12 mouse cellular contexts compared by ENCODE assay signal in the genomic region with DNA sequence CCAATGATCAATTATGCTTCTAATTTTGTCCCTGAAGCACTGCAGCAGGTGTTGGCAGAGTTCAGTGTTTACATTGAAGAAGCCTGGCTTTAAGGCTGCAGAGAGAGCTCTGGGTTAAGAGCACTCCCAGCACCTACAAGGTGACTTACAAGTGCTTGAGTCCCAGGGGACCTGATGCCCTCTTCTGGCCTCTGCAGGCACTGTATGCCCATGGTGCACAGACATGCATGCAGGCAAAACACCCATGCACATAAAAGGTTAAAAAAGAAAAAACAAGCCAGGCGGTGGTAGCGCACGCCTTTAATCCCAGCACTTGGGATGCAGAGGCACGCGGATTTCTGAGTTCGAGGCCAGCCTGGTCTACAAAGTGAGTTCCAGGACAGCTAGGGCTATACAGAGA. TPM values are rescaled to one million over a fixed set of nuclear protein-coding genes. Genes with fewer than 3 reads are reported as not detected.
DNase-seq lines count a peak whose midpoint lies in the region; ATAC-seq and TF ChIP-seq lines count a peak whose summit lies in the region.
"Had no signal": no experiment of that assay in that cellular context is flagged by ENCODE, and none has a peak within 500 bp of the region (broad histone marks: within the 10 kb centered on the region; RNA-seq: fewer than 3 reads in every experiment).

No protein-coding gene starts in this region.

- no peak for ATAC-seq in liver, postnatal 0 days
- no peak for ATAC-seq in liver, embryonic 12.5 days
- ATAC-seq: midbrain, embryonic 16.5 days had no signal

- peak; percentile 37 for TF ChIP-seq CTCF in liver, postnatal 0 days (IDR thresholded peaks at IDR 0.05; ENCODE audit: low read depth)
- TF ChIP-seq CTCF in ES-Bruce4 (IDR thresholded peaks at IDR 0.05; ENCODE audit: low read depth, low read length): peak; percentile 65
- no peak for TF ChIP-seq CTCF in heart, adult 2 months (IDR thresholded peaks at IDR 0.05)

- no peak overlapping the region for H3K4me3 ChIP-seq in liver, postnatal 0 days (ENCODE audit: low read depth, low read length)
- H3K4me3 ChIP-seq in liver, embryonic 12.5 days: no peak overlapping the region
- no peak overlapping the region for H3K4me3 ChIP-seq in ES-Bruce4 (ENCODE audit: low read depth, low read length)
- H3K4me3 ChIP-seq in heart, adult 2 months: no peak overlapping the region

- H3K4me1 ChIP-seq in liver, postnatal 0 days (ENCODE audit: insufficient read depth): no peaks in the 10 kb centered on the region
- H3K4me1 ChIP-seq in liver, embryonic 12.5 days: no peaks in the 10 kb centered on the region; the same call in 1 of the 2 replicates
- H3K4me1 ChIP-seq in ES-Bruce4 (ENCODE audit: control insufficient read depth, insufficient read depth, low read length): no peaks in the 10 kb centered on the region
- H3K4me1 ChIP-seq in heart, adult 2 months (ENCODE audit: control insufficient read depth, insufficient read depth, low read length): no peaks in the 10 kb centered on the region

- H3K9ac ChIP-seq in liver, postnatal 0 days (replicated peaks): no peak overlapping the region
- H3K9ac ChIP-seq in liver, embryonic 12.5 days: no peak overlapping the region
- H3K9ac ChIP-seq in ES-Bruce4 (ENCODE audit: low read depth, poor library complexity, severe bottlenecking): no peak overlapping the region
- H3K9ac ChIP-seq in heart, adult 2 months (ENCODE audit: low read depth, low read length): no peak overlapping the region

- H3K79me2 ChIP-seq in heart, adult 2 months (replicated peaks; ENCODE audit: control insufficient read depth, insufficient read depth, low read length): no peaks in the 10 kb centered on the region

- TF ChIP-seq POLR2A in ES-Bruce4 (IDR thresholded peaks at IDR 0.05; ENCODE audit: insufficient read depth, low read length): no peak
- TF ChIP-seq POLR2A in heart, adult 2 months (IDR thresholded peaks at IDR 0.05; ENCODE audit: insufficient read depth, low read depth, low read length): no peak

- no peak for TF ChIP-seq EP300 in liver, postnatal 0 days (IDR thresholded peaks at IDR 0.05; ENCODE audit: low read depth)
- TF ChIP-seq EP300 in ES-Bruce4 (IDR thresholded peaks at IDR 0.05; ENCODE audit: insufficient read depth, low read depth, low read length): no peak
- no peak for TF ChIP-seq EP300 in heart, adult 2 months (IDR thresholded peaks at IDR 0.05; ENCODE audit: insufficient read depth, low read depth, low read length)

- no peaks in the 10 kb centered on the region for H3K9me3 ChIP-seq in liver, postnatal 0 days (ENCODE audit: low read length)
- no peaks in the 10 kb centered on the region for H3K9me3 ChIP-seq in liver, embryonic 12.5 days (replicated peaks)
- no peaks in the 10 kb centered on the region for H3K9me3 ChIP-seq in ES-Bruce4 (replicated peaks; ENCODE audit: control insufficient read depth, insufficient read depth, low read length, poor library complexity, severe bottlenecking)
- H3K9me3 ChIP-seq: limb, embryonic 12.5 days had no signal

- no peaks in the 10 kb centered on the region for H3K36me3 ChIP-seq in liver, postnatal 0 days (replicated peaks; ENCODE audit: insufficient read depth, low read length)
- no peaks in the 10 kb centered on the region for H3K36me3 ChIP-seq in liver, embryonic 12.5 days
- no peaks in the 10 kb centered on the region for H3K36me3 ChIP-seq in ES-Bruce4 (ENCODE audit: control insufficient read depth, insufficient read depth, low read length, poor library complexity, severe bottlenecking)
- H3K36me3 ChIP-seq in heart, adult 2 months (ENCODE audit: control insufficient read depth, insufficient read depth, low read length): no peaks in the 10 kb centered on the region
- H3K36me3 ChIP-seq: limb, embryonic 12.5 days had no signal

- WGBS in liver, postnatal 0 days (ENCODE audit: insufficient replicate concordance): 79% methylated on average over 6 of the region's 6 CpGs
- 82% methylated on average over 6 of the region's 6 CpGs for WGBS in liver, embryonic 12.5 days (ENCODE audit: insufficient replicate concordance)
- 90% methylated on average over 6 of the region's 6 CpGs for WGBS in heart, adult 2 months

- H3K27ac ChIP-seq in liver, postnatal 0 days (ENCODE audit: low read depth): no peak overlapping the region
- no peak overlapping the region for H3K27ac ChIP-seq in liver, embryonic 12.5 days
- no peak overlapping the region for H3K27ac ChIP-seq in ES-Bruce4 (ENCODE audit: insufficient read depth, low read length)
- no peak overlapping the region for H3K27ac ChIP-seq in heart, adult 2 months

- peak; percentile 25 for DNase-seq in embryo, embryonic 10 days (ENCODE audit: low spot score)
- DNase-seq in embryo, embryonic 9.5 days (ENCODE audit: extremely low spot score): no peak
- no peak for DNase-seq in liver, postnatal 0 days
- peak; percentile 21 to 43 for DNase-seq in kidney, postnatal 25 days
- DNase-seq in heart, adult 2 months: no peak
- no peak for DNase-seq in heart, postnatal 14 days
- DNase-seq: adrenal gland, postnatal 36 days had no signal

- no peak overlapping the region for H3K4me2 ChIP-seq in liver, postnatal 0 days (ENCODE audit: low read depth, low read length)
- no peak overlapping the region for H3K4me2 ChIP-seq in liver, embryonic 12.5 days

- intact Hi-C loops in heart, adult 2 months (cut with DNase I): no loop called here
- intact Hi-C loops in heart, postnatal 14 days (cut with DNase I): no loop called here

- no peaks in the 10 kb centered on the region for H3K27me3 ChIP-seq in liver, postnatal 0 days (ENCODE audit: insufficient read depth, low read length)
- no peaks in the 10 kb centered on the region for H3K27me3 ChIP-seq in liver, embryonic 12.5 days (replicated peaks)
- no peaks in the 10 kb centered on the region for H3K27me3 ChIP-seq in ES-Bruce4 (ENCODE audit: control insufficient read depth, insufficient read depth, low read length, poor library complexity, severe bottlenecking)
- H3K27me3 ChIP-seq in heart, adult 2 months (ENCODE audit: control insufficient read depth, insufficient read depth, low read length): no peaks in the 10 kb centered on the region
- H3K27me3 ChIP-seq: limb, embryonic 12.5 days had no signal

RNA-seq across cellular contexts. Expression of gene Catsper3, which starts 26.7 kb away (rescaled TPM):
- polyA plus RNA-seq in liver, postnatal 0 days (2015; fragmentation: Nextera tagmentation; extraction: Ambion mirVana): 0.13 TPM in 2 replicates
- 0.13 TPM in 1 of 2 replicates, not detected in the other for polyA plus RNA-seq in liver, embryonic 12.5 days (2016; fragmentation: Nextera tagmentation; extraction: Ambion mirVana)
- polyA plus RNA-seq in ES-Bruce4 (2011; ENCODE audit: insufficient read depth, insufficient read length, low read depth, missing spikeins): 0.61 TPM in 1 of 2 replicates, not detected in the other
- total RNA-seq in heart, adult 2 months (2021): under 1 TPM in 1 of 2 experiments, not detected in 1; 0.23 TPM
- 0.12 TPM in 1 of 2 replicates, not detected in the other for polyA plus RNA-seq in heart, adult 2 months (2012; rRNA removed)
- under 1 TPM in 1 of 2 experiments, not detected in 1; 0.22 TPM for total RNA-seq in heart, postnatal 14 days (2021)
- polyA plus RNA-seq: embryonic facial prominence, embryonic 11.5 days had no signal

RNA-seq across cellular contexts. Expression of gene Pcbd2, which starts 30.5 kb away (rescaled TPM):
- 49.2 and 52.7 TPM in 2 replicates for polyA plus RNA-seq in liver, postnatal 0 days (2015; fragmentation: Nextera tagmentation; extraction: Ambion mirVana)
- 45.8 and 47.5 TPM in 2 replicates for polyA plus RNA-seq in liver, embryonic 12.5 days (2016; fragmentation: Nextera tagmentation; extraction: Ambion mirVana)
- 15.3 and 16.5 TPM in 2 replicates for polyA plus RNA-seq in ES-Bruce4 (2011; ENCODE audit: insufficient read depth, insufficient read length, low read depth, missing spikeins)
- 10 to 100 TPM; 46.7 to 47.6 TPM for total RNA-seq in heart, adult 2 months (2021)
- polyA plus RNA-seq in heart, adult 2 months (2012; rRNA removed): 34.0 and 34.6 TPM in 2 replicates
- total RNA-seq in heart, postnatal 14 days (2021): 10 to 100 TPM; 36.3 to 37.4 TPM

RNA-seq across cellular contexts. Expression of gene Txndc15, which starts 43.2 kb away (rescaled TPM):
- polyA plus RNA-seq in liver, postnatal 0 days (2015; fragmentation: Nextera tagmentation; extraction: Ambion mirVana): 42.3 and 44.9 TPM in 2 replicates
- polyA plus RNA-seq in liver, embryonic 12.5 days (2016; fragmentation: Nextera tagmentation; extraction: Ambion mirVana): 32.0 and 33.5 TPM in 2 replicates
- 16.6 and 18.8 TPM in 2 replicates for polyA plus RNA-seq in ES-Bruce4 (2011; ENCODE audit: insufficient read depth, insufficient read length, low read depth, missing spikeins)
- 10 to 100 TPM; 39.4 to 47.1 TPM for total RNA-seq in heart, adult 2 months (2021)
- polyA plus RNA-seq in heart, adult 2 months (2012; rRNA removed): 29.1 and 37.5 TPM in 2 replicates
- total RNA-seq in heart, postnatal 14 days (2021): 10 to 100 TPM; 36.2 to 37.3 TPM

Comparison
In these comparisons a context has a peak if more than half of its experiments do, and no peak if none do; other contexts are left out.
1. DNase-seq: peak in embryo, embryonic 10 days (single experiment) and kidney, postnatal 25 days (2 of 2); none in embryo, embryonic 9.5 days (single experiment), liver, postnatal 0 days (single experiment), heart, adult 2 months (0 of 2) and heart, postnatal 14 days (0 of 2).